Mouse (Mus musculus) bone marrow macrophage, adult 2 months (primary cell): Measurements from ENCODE around the gene Fitm2.

ENCODE experiments used
- CTCF ChIP-seq: IDR thresholded peaks from 2 replicates; pipeline ENCODE4 v1.5.1; 2012; ENCODE audit warnings: low read depth, mild to moderate bottlenecking, low read length, moderate library complexity
- POLR2A ChIP-seq: IDR thresholded peaks from 2 replicates; pipeline ENCODE4 v1.6.1; 2012; ENCODE audit warnings: mild to moderate bottlenecking, low read depth, low read length, borderline replicate concordance

DNA sequence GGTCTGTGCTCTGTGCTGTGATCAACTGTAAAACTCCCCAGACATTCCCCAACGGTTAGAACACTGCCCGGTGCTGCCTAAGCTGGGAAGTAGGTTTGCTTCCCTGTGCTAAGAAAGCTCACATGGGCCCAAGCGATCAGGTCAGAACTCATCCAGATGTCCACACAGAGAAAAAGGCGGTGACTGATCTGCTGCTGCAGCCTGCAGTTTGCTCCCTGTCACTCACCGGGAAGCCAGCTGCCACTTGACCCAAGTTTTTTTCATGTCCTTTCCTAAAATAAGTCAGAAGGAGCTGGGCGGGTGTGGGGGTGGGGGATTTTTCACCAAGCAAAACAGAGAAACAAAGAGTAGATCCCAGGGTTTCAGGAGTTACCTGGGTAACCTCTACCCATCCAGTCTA, 7.9 kb downstream of the Fitm2 start:
- TF ChIP-seq POLR2A: no peak
- no peak for TF ChIP-seq CTCF
